Mouse (Mus musculus) liver, adult 2 months (tissue): ENCODE measurements at regions not wholly inside any gene's neighbourhood (a gene's known extent, or its start where the extent isn't known, plus 50 kb on each side); places are given as distances from the start of the nearest gene placed in this dataset.

Experiments
- CTCF ChIP-seq: fragments of 200-500 bp; IDR thresholded peaks from 2 replicates; pipeline ENCODE4 v1.5.1; 2011; ENCODE audit warnings: low read depth, low read length, control low read depth
- POLR2A ChIP-seq: fragments of 200-500 bp; IDR thresholded peaks from 2 replicates; pipeline ENCODE4 v1.6.1; 2011; ENCODE audit warnings: low read length, control low read depth; ENCODE audit not compliant: insufficient read depth; ENCODE audit errors: extremely low read depth

DNA sequence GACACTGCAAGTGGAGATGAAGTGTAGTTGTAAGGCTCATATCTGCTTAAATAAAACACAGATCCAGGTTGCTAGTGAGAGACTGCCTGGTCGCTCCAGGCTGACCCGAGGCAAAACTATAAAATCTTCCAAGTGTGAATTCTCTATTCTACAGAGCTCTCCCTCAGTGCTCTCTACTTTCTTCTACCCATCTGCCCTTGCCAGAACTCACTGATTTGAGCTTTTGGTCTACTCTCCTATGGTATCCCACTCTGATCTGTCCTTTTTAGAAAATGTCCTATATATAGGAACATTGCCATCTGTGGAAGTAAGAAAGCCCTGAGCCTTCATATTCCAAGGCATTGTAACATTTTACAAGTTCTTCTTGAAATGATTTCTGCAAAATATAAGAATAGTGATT lies 518.3 kb downstream of the Galc start:
- no peak for TF ChIP-seq CTCF
- TF ChIP-seq POLR2A = no peak
